Mouse (Mus musculus) stomach, embryonic 14.5 days (tissue): ENCODE data around the gene Il2. TPM values are rescaled to one million over a fixed set of nuclear protein-coding genes. Genes with fewer than 3 reads are reported as not detected.

Experiments used
- ATAC-seq: fragments of 200-750 bp; cut with Nextera tagmentation; 2 replicates; pipeline ENCODE4 v1.8.0; 2017; ENCODE audit warnings: low read depth, moderate TSS enrichment; ENCODE audit not compliant: insufficient number of reproducible peaks, insufficient read depth, low FRiP score
- H3K27ac ChIP-seq: fragments of 300-500 bp; sonication (generic); 2 replicates; pipeline ENCODE4 v1.5.1; 2014; ENCODE audit warnings: mild to moderate bottlenecking, low read length, moderate library complexity, mixed read lengths
- H3K27me3 ChIP-seq: fragments of 300-500 bp; sonication (generic); 2 replicates; pipeline ENCODE4 v1.6.1; 2014; ENCODE audit warnings: low read length, control low read depth, mixed read lengths; ENCODE audit not compliant: control insufficient read depth, insufficient read depth
- H3K36me3 ChIP-seq: fragments of 300-500 bp; sonication (generic); 2 replicates; pipeline ENCODE4 v1.6.1; 2014; ENCODE audit warnings: mild to moderate bottlenecking, control low read depth, low read length, moderate library complexity, mixed read lengths; ENCODE audit not compliant: control insufficient read depth, insufficient read depth
- H3K4me1 ChIP-seq: fragments of 300-500 bp; sonication (generic); 2 replicates; pipeline ENCODE4 v1.6.1; 2014; ENCODE audit warnings: low read length, control low read depth, mixed read lengths; ENCODE audit not compliant: control insufficient read depth, insufficient read depth
- H3K4me2 ChIP-seq: fragments of 300-500 bp; sonication (generic); replicated peaks from 2 replicates; pipeline ENCODE4 v1.6.1; 2014; ENCODE audit warnings: low read depth, low read length, control low read depth
- H3K4me3 ChIP-seq: fragments of 300-500 bp; sonication (generic); 2 replicates; pipeline ENCODE4 v1.5.1; 2014; ENCODE audit warnings: low read depth, low read length, control low read depth
- H3K9ac ChIP-seq: fragments of 300-500 bp; sonication (generic); replicated peaks from 2 replicates; pipeline ENCODE4 v1.6.1; 2014; ENCODE audit warnings: low read depth, mild to moderate bottlenecking, control low read depth, low read length, moderate library complexity, mixed read lengths
- H3K9me3 ChIP-seq: fragments of 300-500 bp; sonication (generic); 2 replicates; pipeline ENCODE4 v1.6.1; 2016; ENCODE audit warnings: low read depth, low read length, control low read depth; ENCODE audit not compliant: control insufficient read depth
- WGBS: fragments of 180-500 bp; shearing (Covaris S2); extraction: QIAGEN DNeasy Blood & Tissue Kit; methylation state at CpG from one replicate; pipeline ENCODE4 v1.1.7; 2014; 5-methylcytosine and 5-hydroxymethylcytosine counted together
- polyA plus RNA-seq: library from polyadenylated mRNA; unstranded; fragments of >200 nt; fragmentation: Nextera tagmentation; extraction: Ambion mirVana; gene quantifications from 2 replicates; pipeline ENCODE4 v1.2.1, GENCODE M21; 2014

The Il2 gene
- polyA plus RNA-seq, 1 experiment from 2014 or later, result 0.38 TPM

- Histone ChIP-seq H3K27me3 (no peaks in the 10 kb centered on the region), H3K4me3 (no peak overlapping the region), H3K27ac (0 out of 2 replicates have a peak overlapping the region, but pooled peaks have one; percentile 4), H3K36me3 (no peaks in the 10 kb centered on the region), H3K4me1 (0 out of 2 replicates have a peak, but pooled peaks cover 5% of the 10 kb centered on the region), H3K9me3 (no peaks in the 10 kb centered on the region), H3K9ac (no peak overlapping the region), H3K4me2 (no peak overlapping the region)
- WGBS, result 30% methylated on average over 4 of the region's 4 CpGs
- peak; percentile 76; the same call in 1 of the 2 replicates for ATAC-seq
These were observed 2.5 kb upstream of the Il2 start for GRCm38 (mm10) chr3:37128269-37128668.

- no peak overlapping the region for H3K4me3 ChIP-seq
- no peak overlapping the region for H3K27ac ChIP-seq
- 0 out of 2 replicates have a peak, but pooled peaks cover 5% of the 10 kb centered on the region for H3K4me1 ChIP-seq
- no peaks in the 10 kb centered on the region for H3K27me3 ChIP-seq
- H3K36me3 ChIP-seq, result no peaks in the 10 kb centered on the region
- ATAC-seq, result no peak
- no peaks in the 10 kb centered on the region for H3K9me3 ChIP-seq
- WGBS, result 50% methylated on average over 4 of the region's 4 CpGs
- H3K9ac ChIP-seq, result no peak overlapping the region
- no peak overlapping the region for H3K4me2 ChIP-seq
These were observed 403 bp upstream of the Il2 start for GRCm38 (mm10) chr3:37126162-37126561.

GRCm38 (mm10) chr3:37090721-37091120 lies 35.0 kb downstream of the Il2 start:
- Histone ChIP-seq H3K9ac (no peak overlapping the region), H3K36me3 (no peaks in the 10 kb centered on the region), H3K4me2 (no peak overlapping the region), H3K4me1 (no peaks in the 10 kb centered on the region), H3K27me3 (no peaks in the 10 kb centered on the region), H3K4me3 (no peak overlapping the region), H3K27ac (no peak overlapping the region), H3K9me3 (no peaks in the 10 kb centered on the region)
- no peak for ATAC-seq

GRCm38 (mm10) chr3:37084860-37085259 lies 40.9 kb downstream of the Il2 start:
- H3K4me3 ChIP-seq, result no peak overlapping the region
- no peak overlapping the region for H3K27ac ChIP-seq
- no peaks in the 10 kb centered on the region for H3K27me3 ChIP-seq
- no peak overlapping the region for H3K9ac ChIP-seq
- H3K36me3 ChIP-seq, result no peaks in the 10 kb centered on the region
- 55% methylated on average over 4 of the region's 4 CpGs for WGBS
- H3K4me1 ChIP-seq, result no peaks in the 10 kb centered on the region
- H3K4me2 ChIP-seq, result no peak overlapping the region
- no peak for ATAC-seq
- H3K9me3 ChIP-seq, result no peaks in the 10 kb centered on the region

- no peaks in the 10 kb centered on the region for H3K27me3 ChIP-seq
- H3K9me3 ChIP-seq, result no peaks in the 10 kb centered on the region
- no peak overlapping the region for H3K4me3 ChIP-seq
- H3K27ac ChIP-seq, result no peak overlapping the region
- no peaks in the 10 kb centered on the region for H3K36me3 ChIP-seq
- H3K9ac ChIP-seq, result no peak overlapping the region
- no peak overlapping the region for H3K4me2 ChIP-seq
- no peaks in the 10 kb centered on the region for H3K4me1 ChIP-seq
- ATAC-seq, result no peak
These were observed 52.5 kb downstream of the Il2 start for GRCm38 (mm10) chr3:37073211-37073610.

Other genes with a start within 250 kb of the Il2 start
- gene Adad1, start 62.4 kb downstream of the Il2 start, polyA plus RNA-seq, result 0.23 and 1.1 TPM in 2 replicates
- not detected in 2 replicates for gene Il21, start 106.7 kb upstream of the Il2 start, polyA plus RNA-seq
- 8.1 and 9.2 TPM in 2 replicates for gene Bbs12, start 186.6 kb upstream of the Il2 start, polyA plus RNA-seq
- 2.0 and 2.3 TPM in 2 replicates for gene Cetn4, start 186.7 kb upstream of the Il2 start, polyA plus RNA-seq
- gene Fgf2, start 222.4 kb upstream of the Il2 start, polyA plus RNA-seq, result 2.4 and 3.1 TPM in 2 replicates